Mouse (Mus musculus): ENCODE results near the gene Abca12. TPM values are rescaled to one million over a fixed set of nuclear protein-coding genes. Genes with fewer than 3 reads are reported as not detected.

Gene Abca12
- polyA plus RNA-seq, 1 experiment from 2014 or later: 0.04 TPM

- H3K4me3 ChIP-seq: no peak overlapping the region
- 80% methylated on average over 2 of the region's 2 CpGs for WGBS
- no peak overlapping the region for H3K4me2 ChIP-seq (replicated peaks)
- no peaks in the 10 kb centered on the region for H3K4me1 ChIP-seq
- H3K9ac ChIP-seq (replicated peaks): no peak overlapping the region
- H3K36me3 ChIP-seq: no peaks in the 10 kb centered on the region
- no peak overlapping the region for H3K27ac ChIP-seq (replicated peaks)
- ATAC-seq (ENCODE audit: low FRiP score, low read depth): no peak
- no peaks in the 10 kb centered on the region for H3K27me3 ChIP-seq
- no peaks in the 10 kb centered on the region for H3K9me3 ChIP-seq
Observed at GRCm38 (mm10) chr1:71392463-71392862, 22.2 kb downstream of the Abca12 start.

- no peak overlapping the region for H3K4me2 ChIP-seq (replicated peaks)
- H3K9ac ChIP-seq (replicated peaks): no peak overlapping the region
- no peaks in the 10 kb centered on the region for H3K9me3 ChIP-seq
- no peaks in the 10 kb centered on the region for H3K27me3 ChIP-seq
- ATAC-seq (ENCODE audit: low FRiP score, low read depth): no peak
- no peak overlapping the region for H3K27ac ChIP-seq (replicated peaks)
- no peak overlapping the region for H3K4me3 ChIP-seq
- H3K4me1 ChIP-seq: no peaks in the 10 kb centered on the region
- H3K36me3 ChIP-seq: no peaks in the 10 kb centered on the region
- WGBS: 92% methylated on average over 8 of the region's 8 CpGs
Observed at GRCm38 (mm10) chr1:71386593-71386992, 28.1 kb downstream of the Abca12 start.

- 92% methylated on average over 1 of the region's 1 CpGs for WGBS
- no peak overlapping the region for H3K9ac ChIP-seq (replicated peaks)
- no peak overlapping the region for H3K27ac ChIP-seq (replicated peaks)
- no peak overlapping the region for H3K4me2 ChIP-seq (replicated peaks)
- no peak overlapping the region for H3K4me3 ChIP-seq
- H3K4me1 ChIP-seq: no peaks in the 10 kb centered on the region
- H3K9me3 ChIP-seq: no peaks in the 10 kb centered on the region
- ATAC-seq (ENCODE audit: low FRiP score, low read depth): no peak
- H3K36me3 ChIP-seq: no peaks in the 10 kb centered on the region
- no peaks in the 10 kb centered on the region for H3K27me3 ChIP-seq
Observed at GRCm38 (mm10) chr1:71384098-71384497, 30.6 kb downstream of the Abca12 start.

- no peaks in the 10 kb centered on the region for H3K27me3 ChIP-seq
- WGBS: 88% methylated on average over 5 of the region's 5 CpGs
- no peak overlapping the region for H3K4me3 ChIP-seq
- no peaks in the 10 kb centered on the region for H3K4me1 ChIP-seq
- ATAC-seq (ENCODE audit: low FRiP score, low read depth): no peak
- H3K9ac ChIP-seq (replicated peaks): no peak overlapping the region
- no peak overlapping the region for H3K27ac ChIP-seq (replicated peaks)
- H3K36me3 ChIP-seq: no peaks in the 10 kb centered on the region
- H3K9me3 ChIP-seq: no peaks in the 10 kb centered on the region
- no peak overlapping the region for H3K4me2 ChIP-seq (replicated peaks)
Observed at GRCm38 (mm10) chr1:71373090-71373489, 41.6 kb downstream of the Abca12 start.

- Histone ChIP-seq H3K36me3 (no peaks in the 10 kb centered on the region), H3K9ac (replicated peaks) (no peak overlapping the region), H3K4me2 (replicated peaks) (no peak overlapping the region), H3K4me3 (no peak overlapping the region), H3K9me3 (no peaks in the 10 kb centered on the region), H3K27me3 (no peaks in the 10 kb centered on the region), H3K4me1 (no peaks in the 10 kb centered on the region), H3K27ac (replicated peaks) (no peak overlapping the region)
- no peak for ATAC-seq (ENCODE audit: low FRiP score, low read depth)
Observed at GRCm38 (mm10) chr1:71370266-71370665, 44.4 kb downstream of the Abca12 start.

- Histone ChIP-seq H3K9ac (replicated peaks) (no peak overlapping the region), H3K27ac (replicated peaks) (no peak overlapping the region), H3K27me3 (no peaks in the 10 kb centered on the region), H3K4me3 (no peak overlapping the region), H3K4me1 (no peaks in the 10 kb centered on the region), H3K9me3 (no peaks in the 10 kb centered on the region), H3K4me2 (replicated peaks) (no peak overlapping the region), H3K36me3 (no peaks in the 10 kb centered on the region)
- no peak for ATAC-seq (ENCODE audit: low FRiP score, low read depth)
- WGBS: 67% methylated on average over 1 of the region's 1 CpGs
Observed at GRCm38 (mm10) chr1:71367770-71368169, 46.9 kb downstream of the Abca12 start.

- H3K36me3 ChIP-seq: no peaks in the 10 kb centered on the region
- no peak overlapping the region for H3K9ac ChIP-seq (replicated peaks)
- no peak overlapping the region for H3K4me2 ChIP-seq (replicated peaks)
- no peaks in the 10 kb centered on the region for H3K9me3 ChIP-seq
- no peak overlapping the region for H3K27ac ChIP-seq (replicated peaks)
- H3K4me3 ChIP-seq: no peak overlapping the region
- WGBS: 64% methylated on average over 3 of the region's 3 CpGs
- no peaks in the 10 kb centered on the region for H3K27me3 ChIP-seq
- H3K4me1 ChIP-seq: peaks cover 12% of the 10 kb centered on the region
- no peak for ATAC-seq (ENCODE audit: low FRiP score, low read depth)
Observed at GRCm38 (mm10) chr1:71342861-71343554, 71.7 kb downstream of the Abca12 start.

- no peaks in the 10 kb centered on the region for H3K36me3 ChIP-seq
- H3K27me3 ChIP-seq: no peaks in the 10 kb centered on the region
- peaks cover 12% of the 10 kb centered on the region for H3K4me1 ChIP-seq
- no peak overlapping the region for H3K4me2 ChIP-seq (replicated peaks)
- H3K9ac ChIP-seq (replicated peaks): no peak overlapping the region
- WGBS: 60% methylated on average over 4 of the region's 4 CpGs
- no peak overlapping the region for H3K27ac ChIP-seq (replicated peaks)
- no peaks in the 10 kb centered on the region for H3K9me3 ChIP-seq
- ATAC-seq (ENCODE audit: low FRiP score, low read depth): no peak
- no peak overlapping the region for H3K4me3 ChIP-seq
Observed at GRCm38 (mm10) chr1:71342261-71342594, 72.5 kb downstream of the Abca12 start.

- no peak overlapping the region for H3K27ac ChIP-seq (replicated peaks)
- 0 out of 2 replicates have a peak, but pooled peaks have one; percentile 38 for ATAC-seq (ENCODE audit: low FRiP score, low read depth)
Observed at GRCm38 (mm10) chr1:71341370-71342260, 73.1 kb downstream of the Abca12 start.

GRCm38 (mm10) chr1:71338548-71339340, 76.0 kb downstream of the Abca12 start:
- ATAC-seq (ENCODE audit: low FRiP score, low read depth): no peak
- Histone ChIP-seq H3K4me1 (peaks cover 12% of the 10 kb centered on the region), H3K4me2 (replicated peaks) (no peak overlapping the region), H3K9me3 (no peaks in the 10 kb centered on the region), H3K4me3 (no peak overlapping the region), H3K27me3 (no peaks in the 10 kb centered on the region), H3K27ac (replicated peaks) (no peak overlapping the region), H3K9ac (replicated peaks) (no peak overlapping the region), H3K36me3 (no peaks in the 10 kb centered on the region)
- 89% methylated on average over 4 of the region's 4 CpGs for WGBS

More at GRCm38 (mm10) chr1:71341370-71342260, 73.1 kb downstream of the Abca12 start:
- H3K4me2 ChIP-seq (replicated peaks): no peak overlapping the region
- H3K4me1 ChIP-seq: peaks cover 12% of the 10 kb centered on the region
- WGBS: 66% methylated on average over 7 of the region's 7 CpGs
- H3K27me3 ChIP-seq: no peaks in the 10 kb centered on the region
- no peak overlapping the region for H3K4me3 ChIP-seq
- no peaks in the 10 kb centered on the region for H3K9me3 ChIP-seq
- no peaks in the 10 kb centered on the region for H3K36me3 ChIP-seq
- H3K9ac ChIP-seq (replicated peaks): no peak overlapping the region

GRCm38 (mm10) chr1:71330349-71330748, 84.4 kb downstream of the Abca12 start:
- ATAC-seq (ENCODE audit: low FRiP score, low read depth): no peak
- H3K4me1 ChIP-seq: no peaks in the 10 kb centered on the region
- WGBS: 88% methylated on average over 3 of the region's 3 CpGs
- H3K27me3 ChIP-seq: no peaks in the 10 kb centered on the region
- H3K4me3 ChIP-seq: no peak overlapping the region
- H3K9ac ChIP-seq (replicated peaks): no peak overlapping the region
- H3K9me3 ChIP-seq: no peaks in the 10 kb centered on the region
- H3K27ac ChIP-seq (replicated peaks): no peak overlapping the region
- no peak overlapping the region for H3K4me2 ChIP-seq (replicated peaks)
- no peaks in the 10 kb centered on the region for H3K36me3 ChIP-seq

- Histone ChIP-seq H3K36me3 (no peaks in the 10 kb centered on the region), H3K27ac (replicated peaks) (no peak overlapping the region), H3K27me3 (no peaks in the 10 kb centered on the region), H3K9me3 (no peaks in the 10 kb centered on the region), H3K4me1 (no peaks in the 10 kb centered on the region), H3K4me2 (replicated peaks) (no peak overlapping the region), H3K9ac (replicated peaks) (no peak overlapping the region), H3K4me3 (no peak overlapping the region)
- 94% methylated on average over 4 of the region's 4 CpGs for WGBS
- ATAC-seq (ENCODE audit: low FRiP score, low read depth): no peak
Observed at GRCm38 (mm10) chr1:71312171-71312570, 102.5 kb downstream of the Abca12 start.

Data from midbrain, embryonic 12.5 days (tissue).